Mouse (Mus musculus) midbrain, embryonic 11.5 days (tissue): Measurements from ENCODE around the gene Tmem102. TPM values are rescaled to one million over a fixed set of nuclear protein-coding genes. Genes with fewer than 3 reads are reported as not detected.

Experiments used
- ATAC-seq: fragments of 200-750 bp; cut with Nextera tagmentation; 2 replicates; pipeline ENCODE4 v1.8.0; 2017; ENCODE audit warnings: moderate TSS enrichment, moderate library complexity; ENCODE audit not compliant: low FRiP score
- DNase-seq: peaks from one replicate; pipeline ENCODE4 v3.0.0; 2015; ENCODE audit warnings: low spot score; ENCODE audit errors: missing footprints
- H3K27ac ChIP-seq: fragments of 300-500 bp; sonication (generic); 2 replicates; pipeline ENCODE4 v1.5.1; 2014; ENCODE audit warnings: low read depth, low read length
- H3K27me3 ChIP-seq: fragments of 300-500 bp; sonication (generic); 2 replicates; pipeline ENCODE4 v1.6.1; 2014; ENCODE audit warnings: mild to moderate bottlenecking, low read length, moderate library complexity, mixed read lengths; ENCODE audit not compliant: control insufficient read depth, insufficient read depth
- H3K36me3 ChIP-seq: fragments of 300-500 bp; sonication (generic); 2 replicates; pipeline ENCODE4 v1.6.1; 2014; ENCODE audit warnings: mild to moderate bottlenecking, low read length, moderate library complexity, mixed read lengths; ENCODE audit not compliant: control insufficient read depth, insufficient read depth
- H3K4me1 ChIP-seq: fragments of 300-500 bp; sonication (generic); 2 replicates; pipeline ENCODE4 v1.6.1; 2014; ENCODE audit warnings: low read length; ENCODE audit not compliant: control insufficient read depth, insufficient read depth
- H3K4me2 ChIP-seq: fragments of 300-500 bp; sonication (generic); 2 replicates; pipeline ENCODE4 v1.6.1; 2014; ENCODE audit warnings: mild to moderate bottlenecking, moderate library complexity
- H3K4me3 ChIP-seq: fragments of 300-500 bp; sonication (generic); 2 replicates; pipeline ENCODE4 v1.5.1; 2014; ENCODE audit warnings: low read depth, low read length
- H3K9ac ChIP-seq: fragments of 300-500 bp; sonication (generic); 2 replicates; pipeline ENCODE4 v1.6.1; 2014; ENCODE audit warnings: low read length
- H3K9me3 ChIP-seq: fragments of 300-500 bp; sonication (generic); 2 replicates; pipeline ENCODE4 v1.6.1; 2016; ENCODE audit warnings: low read length; ENCODE audit not compliant: control insufficient read depth
- WGBS: fragments of 180-500 bp; shearing (Covaris S2); extraction: QIAGEN DNeasy Blood & Tissue Kit; methylation state at CpG from one replicate; pipeline ENCODE4 v1.1.7; 2014; 5-methylcytosine and 5-hydroxymethylcytosine counted together
- polyA plus RNA-seq: library from polyadenylated mRNA; unstranded; fragments of >200 nt; fragmentation: Nextera tagmentation; extraction: Ambion mirVana; gene quantifications from 2 replicates; pipeline ENCODE4 v1.2.1, GENCODE M21; 2014

The Tmem102 gene
- 0.20 and 0.23 TPM in 2 replicates for polyA plus RNA-seq

- Histone ChIP-seq H3K36me3 (no peaks in the 10 kb centered on the region), H3K4me3 (peak within 1 kb of the TSS; percentile 44; the same call in 1 of the 2 replicates), H3K4me2 (0 out of 2 replicates have a peak within 1 kb of the TSS, but pooled peaks have one; percentile 11), H3K9ac (no peak within 1 kb of the TSS), H3K4me1 (peaks cover 37% of the 10 kb centered on the region), H3K9me3 (no peaks in the 10 kb centered on the region), H3K27me3 (peaks cover 51% of the 10 kb centered on the region), H3K27ac (no peak within 1 kb of the TSS)
- WGBS, result 6% methylated on average over 29 of the region's 29 CpGs
- DNase-seq, result peak; percentile 87
- no peak for ATAC-seq
These were observed at the start of gene Tmem102 for GRCm38 (mm10) chr11:69804972-69805909. Gene Tmem102 (minus strand): TSS chr11:69805624.

- 85% methylated on average over 10 of the region's 10 CpGs for WGBS
- Histone ChIP-seq H3K9ac (no peak overlapping the region), H3K9me3 (no peaks in the 10 kb centered on the region), H3K4me2 (no peak overlapping the region), H3K4me3 (no peak overlapping the region), H3K27me3 (peaks cover 13% of the 10 kb centered on the region), H3K36me3 (peaks cover 2% of the 10 kb centered on the region; the same call in 1 of the 2 replicates), H3K27ac (no peak overlapping the region), H3K4me1 (no peaks in the 10 kb centered on the region)
- DNase-seq, result no peak
- no peak for ATAC-seq
These were observed 49.3 kb upstream of the Tmem102 start for GRCm38 (mm10) chr11:69854680-69855079.

DNA sequence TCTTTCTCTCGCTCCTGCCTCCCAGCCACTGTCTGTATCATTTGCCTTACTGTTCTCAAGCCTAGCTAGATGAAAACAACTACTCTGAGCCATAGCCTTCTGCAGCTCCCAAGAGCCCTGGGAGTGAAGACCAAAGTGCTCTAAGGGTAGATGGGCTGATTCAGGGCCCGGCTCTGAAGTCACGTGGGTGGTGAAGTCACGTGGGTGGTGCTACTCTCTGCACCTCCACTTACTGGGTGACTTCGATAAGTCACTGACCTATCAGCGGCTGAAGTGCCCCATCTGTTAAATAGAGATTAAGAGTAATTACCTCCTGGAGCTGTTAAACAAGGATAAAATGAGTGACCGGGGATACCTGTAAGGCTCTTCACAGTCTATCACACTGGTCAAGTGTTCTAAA lies 48.6 kb upstream of the Tmem102 start:
- no peaks in the 10 kb centered on the region for H3K9me3 ChIP-seq
- H3K27ac ChIP-seq, result no peak overlapping the region
- H3K36me3 ChIP-seq, result peaks cover 2% of the 10 kb centered on the region; the same call in 1 of the 2 replicates
- H3K4me1 ChIP-seq, result no peaks in the 10 kb centered on the region
- H3K4me3 ChIP-seq, result no peak overlapping the region
- H3K27me3 ChIP-seq, result peaks cover 13% of the 10 kb centered on the region
- no peak for DNase-seq
- no peak overlapping the region for H3K4me2 ChIP-seq
- H3K9ac ChIP-seq, result no peak overlapping the region
- ATAC-seq, result no peak
- 81% methylated on average over 7 of the region's 7 CpGs for WGBS

GRCm38 (mm10) chr11:69850754-69851153 lies 45.3 kb upstream of the Tmem102 start:
- DNase-seq, result no peak
- no peak overlapping the region for H3K9ac ChIP-seq
- H3K27me3 ChIP-seq, result peaks cover 2% of the 10 kb centered on the region; the same call in 1 of the 2 replicates
- 80% methylated on average over 8 of the region's 8 CpGs for WGBS
- no peak overlapping the region for H3K4me2 ChIP-seq
- peaks cover 10% of the 10 kb centered on the region; the same call in 1 of the 2 replicates for H3K4me1 ChIP-seq
- H3K27ac ChIP-seq, result no peak overlapping the region
- ATAC-seq, result no peak
- H3K36me3 ChIP-seq, result peaks cover 2% of the 10 kb centered on the region; the same call in 1 of the 2 replicates
- H3K9me3 ChIP-seq, result no peaks in the 10 kb centered on the region
- H3K4me3 ChIP-seq, result no peak overlapping the region

DNA sequence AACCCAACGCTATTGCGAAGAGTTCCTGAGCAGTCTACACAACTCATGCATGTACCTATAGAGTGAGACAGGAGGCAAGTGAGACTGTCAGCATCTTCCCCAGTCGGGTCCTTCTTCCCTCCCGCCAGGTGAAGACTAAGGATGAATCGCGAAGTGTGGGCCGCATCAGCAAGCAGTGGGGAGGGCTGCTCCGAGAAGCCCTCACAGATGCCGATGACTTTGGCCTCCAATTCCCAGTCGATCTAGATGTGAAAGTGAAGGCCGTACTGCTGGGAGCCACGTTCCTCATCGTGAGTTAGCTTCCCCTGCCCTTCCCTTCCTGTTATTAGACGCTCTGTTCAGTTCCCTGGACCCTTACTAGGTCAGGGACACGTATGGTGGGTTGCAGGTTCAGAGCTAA lies 44.5 kb upstream of the Tmem102 start:
- DNase-seq (no peak), ATAC-seq (no peak)
- Histone ChIP-seq H3K9ac (no peak overlapping the region), H3K27ac (no peak overlapping the region), H3K4me3 (no peak overlapping the region), H3K4me1 (peaks cover 16% of the 10 kb centered on the region; the same call in 1 of the 2 replicates), H3K4me2 (no peak overlapping the region), H3K36me3 (peaks cover 2% of the 10 kb centered on the region; the same call in 1 of the 2 replicates), H3K27me3 (no peaks in the 10 kb centered on the region), H3K9me3 (no peaks in the 10 kb centered on the region)
- 92% methylated on average over 15 of the region's 15 CpGs for WGBS

- Histone ChIP-seq H3K27me3 (no peaks in the 10 kb centered on the region), H3K4me3 (no peak overlapping the region), H3K4me2 (no peak overlapping the region), H3K9me3 (no peaks in the 10 kb centered on the region), H3K4me1 (peaks cover 16% of the 10 kb centered on the region; the same call in 1 of the 2 replicates), H3K27ac (no peak overlapping the region), H3K36me3 (peaks cover 2% of the 10 kb centered on the region; the same call in 1 of the 2 replicates), H3K9ac (no peak overlapping the region)
- DNase-seq, result no peak
- no peak for ATAC-seq
- 92% methylated on average over 9 of the region's 9 CpGs for WGBS
These were observed 43.7 kb upstream of the Tmem102 start for GRCm38 (mm10) chr11:69849128-69849527.

- no peak overlapping the region for H3K9ac ChIP-seq
- DNase-seq, result no peak
- 95% methylated on average over 6 of the region's 6 CpGs for WGBS
These were observed 42.6 kb upstream of the Tmem102 start for GRCm38 (mm10) chr11:69848021-69848420.

DNA sequence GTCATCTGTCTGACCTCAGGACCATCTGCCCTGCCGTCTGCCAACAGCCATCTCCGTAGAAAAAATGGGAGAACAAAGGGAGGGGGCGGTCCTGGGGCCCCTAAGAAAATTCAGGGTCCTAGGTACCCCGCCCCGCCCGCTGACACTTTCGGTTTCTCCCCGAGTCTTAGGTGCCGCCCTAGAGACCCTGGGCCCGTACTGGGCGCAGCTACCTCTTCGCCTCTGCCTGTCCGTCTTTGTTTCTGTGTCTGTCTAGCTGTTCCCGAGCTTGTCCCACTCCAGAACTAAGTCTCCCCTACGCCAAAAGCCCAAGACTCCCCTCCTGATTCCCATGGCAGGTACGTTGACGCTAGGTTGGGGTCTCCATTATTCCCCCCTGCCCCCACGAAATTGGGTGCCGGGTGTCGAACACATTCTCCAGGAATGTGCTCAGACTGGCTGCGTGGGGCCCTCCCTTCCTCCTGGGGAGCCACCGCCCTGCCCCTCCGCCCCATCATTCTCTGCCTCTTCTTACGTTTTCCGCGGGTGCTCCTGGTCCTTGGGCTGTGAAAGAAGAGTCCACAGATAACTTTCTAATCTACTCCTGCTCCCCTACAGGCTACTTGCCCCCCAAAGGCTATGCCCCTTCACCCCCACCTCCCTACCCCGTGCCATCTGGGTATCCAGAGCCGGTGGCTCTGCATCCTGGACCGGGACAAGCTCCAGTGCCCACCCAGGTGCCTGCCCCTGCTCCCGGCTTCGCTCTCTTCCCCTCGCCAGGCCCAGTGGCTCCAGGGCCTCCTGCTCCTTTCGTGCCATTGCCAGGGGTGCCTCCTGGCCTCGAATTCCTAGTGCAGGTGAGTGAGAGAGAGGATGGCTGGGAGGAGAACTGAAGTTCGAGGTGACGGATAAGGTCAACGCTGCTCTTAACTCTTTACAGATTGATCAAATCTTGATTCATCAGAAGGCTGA lies 41.6 kb upstream of the Tmem102 start:
- Histone ChIP-seq H3K4me2 (peak overlapping the region; percentile 71), H3K36me3 (peaks cover 2% of the 10 kb centered on the region; the same call in 1 of the 2 replicates), H3K9ac (peak overlapping the region; percentile 78), H3K27me3 (no peaks in the 10 kb centered on the region), H3K9me3 (no peaks in the 10 kb centered on the region), H3K4me1 (peaks cover 16% of the 10 kb centered on the region; the same call in 1 of the 2 replicates), H3K4me3 (peak overlapping the region; percentile 57), H3K27ac (peak overlapping the region; percentile 94)
- ATAC-seq, result peak; percentile 64
- 14% methylated on average over 37 of the region's 37 CpGs for WGBS
- DNase-seq, result peak; percentile 89

More at GRCm38 (mm10) chr11:69848021-69848420, 42.6 kb upstream of the Tmem102 start:
- ATAC-seq, result no peak
- Histone ChIP-seq H3K4me2 (peak overlapping the region; percentile 71), H3K4me3 (no peak overlapping the region), H3K27ac (no peak overlapping the region), H3K27me3 (no peaks in the 10 kb centered on the region), H3K9me3 (no peaks in the 10 kb centered on the region), H3K36me3 (peaks cover 2% of the 10 kb centered on the region; the same call in 1 of the 2 replicates), H3K4me1 (peaks cover 16% of the 10 kb centered on the region; the same call in 1 of the 2 replicates)
